Mouse (Mus musculus): ENCODE data around the gene Madcam1. TPM values are rescaled to one million over a fixed set of nuclear protein-coding genes. Genes with fewer than 3 reads are reported as not detected.

The Madcam1 gene
- 0.90 and 1.5 TPM in 2 replicates for polyA plus RNA-seq (2016; fragmentation: Nextera tagmentation; extraction: Ambion mirVana)

DNA sequence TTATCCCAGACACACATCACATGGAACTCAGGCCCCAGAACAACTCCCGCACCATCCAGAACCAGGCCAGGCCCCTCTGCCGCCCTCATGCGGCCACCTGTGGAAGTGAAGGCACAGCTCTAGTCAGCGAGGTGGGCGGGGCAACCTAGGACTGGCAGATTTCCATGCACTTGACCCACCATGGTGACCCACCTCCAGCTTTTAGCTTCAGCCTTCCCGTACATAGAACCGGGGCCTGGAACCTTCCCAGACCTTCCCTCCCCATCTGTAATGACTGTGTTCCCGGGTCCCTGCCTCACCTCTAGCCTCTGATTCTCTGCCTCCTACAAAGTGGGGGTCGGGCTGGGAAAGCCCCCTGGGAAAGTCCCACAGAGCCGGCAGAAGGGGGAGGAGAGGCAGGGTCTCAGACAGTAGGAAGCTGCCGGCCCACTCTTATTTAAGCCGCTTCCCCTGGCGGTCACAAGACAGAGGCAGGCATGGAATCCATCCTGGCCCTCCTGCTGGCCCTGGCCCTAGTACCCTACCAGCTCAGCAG lies at the start of gene Madcam1:
Madcam1 (plus strand) TSS at position 429 of the 535 bp plus-strand sequence.
- 10% methylated on average over 13 of the region's 13 CpGs for WGBS
- DNase-seq (ENCODE audit: extremely low spot score, low spot score): peak; percentile 86
- 0 out of 2 replicates have a peak within 1 kb of the TSS, but pooled peaks have one; percentile 35 for H3K27ac ChIP-seq
- H3K36me3 ChIP-seq (replicated peaks): no peaks in the 10 kb centered on the region
- no peaks in the 10 kb centered on the region for H3K27me3 ChIP-seq (ENCODE audit: poor library complexity, severe bottlenecking)
- no peaks in the 10 kb centered on the region for H3K9me3 ChIP-seq
- peaks cover 24% of the 10 kb centered on the region for H3K4me1 ChIP-seq
- peak within 1 kb of the TSS; percentile 0; the same call in 1 of the 2 replicates for H3K4me3 ChIP-seq

DNA sequence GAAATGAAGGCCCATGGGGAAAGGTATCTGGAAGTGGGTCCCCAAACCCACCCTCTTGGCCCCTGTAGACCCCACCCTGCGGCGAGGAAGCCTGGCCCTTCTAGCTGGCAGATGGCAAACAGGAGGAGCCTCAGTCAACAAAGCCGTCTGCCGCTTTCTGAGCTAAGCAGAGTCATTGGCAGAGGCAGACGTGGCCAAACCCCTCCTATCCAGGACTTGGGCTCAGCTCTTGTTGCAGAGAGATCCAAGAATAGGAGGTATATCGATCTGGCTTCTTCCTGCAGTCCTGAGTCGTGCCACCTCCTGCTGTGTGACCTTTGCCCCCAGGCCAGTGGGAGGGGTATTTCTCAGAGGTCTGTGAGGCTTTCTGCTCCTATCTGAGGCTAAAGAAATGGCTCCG lies 48.5 kb upstream of the Madcam1 start:
- H3K9me3 ChIP-seq: no peaks in the 10 kb centered on the region
- H3K27me3 ChIP-seq (ENCODE audit: poor library complexity, severe bottlenecking): peaks cover 37% of the 10 kb centered on the region
- peaks cover 6% of the 10 kb centered on the region; the same call in 1 of the 2 replicates for H3K36me3 ChIP-seq (replicated peaks)
- H3K4me1 ChIP-seq: peaks cover 40% of the 10 kb centered on the region
- 12% methylated on average over 8 of the region's 8 CpGs for WGBS
- H3K27ac ChIP-seq: no peak overlapping the region
- no peak for DNase-seq (ENCODE audit: extremely low spot score, low spot score)
- no peak overlapping the region for H3K4me3 ChIP-seq

GRCm38 (mm10) chr10:79616376-79616775 lies 48.0 kb upstream of the Madcam1 start:
- Histone ChIP-seq H3K9me3 (no peaks in the 10 kb centered on the region), H3K4me1 (peaks cover 38% of the 10 kb centered on the region), H3K36me3 (replicated peaks) (peaks cover 6% of the 10 kb centered on the region; the same call in 1 of the 2 replicates), H3K27ac (no peak overlapping the region), H3K4me3 (no peak overlapping the region), H3K27me3 (ENCODE audit: poor library complexity, severe bottlenecking) (peaks cover 31% of the 10 kb centered on the region)
- 89% methylated on average over 5 of the region's 5 CpGs for WGBS
- DNase-seq (ENCODE audit: extremely low spot score, low spot score): no peak

DNA sequence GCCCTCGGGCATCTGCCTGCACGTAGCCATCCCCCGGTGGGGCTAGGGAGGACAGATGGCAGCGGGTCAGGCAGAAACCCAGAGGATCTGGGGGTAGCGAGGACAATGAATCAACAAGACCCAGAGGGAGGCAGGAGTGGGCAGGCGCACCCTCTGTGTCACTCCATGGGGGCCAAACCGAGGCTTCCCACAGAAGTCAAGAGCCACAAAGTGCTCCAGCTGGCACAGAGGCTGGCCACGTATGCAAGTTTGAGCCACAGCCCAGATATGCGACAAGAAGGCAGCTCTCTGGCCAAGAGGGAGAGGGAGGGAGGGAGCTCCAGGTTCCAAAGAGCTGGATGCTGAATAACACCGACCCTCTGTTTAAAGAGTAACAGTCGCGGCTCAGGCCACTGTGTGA lies 40.4 kb upstream of the Madcam1 start:
- peaks cover 3% of the 10 kb centered on the region; the same call in 1 of the 2 replicates for H3K4me1 ChIP-seq
- peaks cover 12% of the 10 kb centered on the region for H3K36me3 ChIP-seq (replicated peaks)
- H3K4me3 ChIP-seq: no peak overlapping the region
- no peaks in the 10 kb centered on the region for H3K27me3 ChIP-seq (ENCODE audit: poor library complexity, severe bottlenecking)
- H3K27ac ChIP-seq: no peak overlapping the region
- 73% methylated on average over 12 of the region's 12 CpGs for WGBS
- DNase-seq (ENCODE audit: extremely low spot score, low spot score): no peak
- H3K9me3 ChIP-seq: no peaks in the 10 kb centered on the region

GRCm38 (mm10) chr10:79625398-79625797 lies 39.0 kb upstream of the Madcam1 start:
- Histone ChIP-seq H3K36me3 (replicated peaks) (peaks cover 6% of the 10 kb centered on the region; the same call in 1 of the 2 replicates), H3K27me3 (ENCODE audit: poor library complexity, severe bottlenecking) (no peaks in the 10 kb centered on the region), H3K9me3 (no peaks in the 10 kb centered on the region; the same call in 1 of the 2 replicates), H3K4me3 (no peak overlapping the region), H3K27ac (no peak overlapping the region), H3K4me1 (peaks cover 3% of the 10 kb centered on the region; the same call in 1 of the 2 replicates)
- WGBS: 88% methylated on average over 9 of the region's 9 CpGs
- no peak for DNase-seq (ENCODE audit: extremely low spot score, low spot score)

DNA sequence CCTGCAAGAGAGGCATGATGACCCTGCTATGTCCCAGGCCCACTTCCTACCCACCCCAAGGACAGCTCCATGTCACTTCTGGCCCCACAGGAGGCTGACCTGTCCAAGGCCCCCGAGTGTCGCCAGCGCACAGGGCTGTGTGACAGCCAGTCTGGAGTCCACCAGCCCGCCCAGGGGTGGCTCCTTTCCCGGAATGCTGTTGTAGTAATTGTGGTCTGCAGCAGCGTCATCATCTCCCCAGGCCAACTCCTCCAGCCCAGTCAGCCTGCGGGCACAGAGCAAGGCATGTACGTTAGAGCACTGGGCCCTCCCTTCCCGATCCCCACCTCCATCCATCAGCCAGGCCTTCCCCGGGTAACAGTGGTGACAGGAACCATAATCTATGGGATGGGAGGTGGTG lies 38.2 kb upstream of the Madcam1 start:
- H3K4me1 ChIP-seq: peaks cover 3% of the 10 kb centered on the region; the same call in 1 of the 2 replicates
- no peaks in the 10 kb centered on the region; the same call in 1 of the 2 replicates for H3K9me3 ChIP-seq
- H3K36me3 ChIP-seq (replicated peaks): peaks cover 6% of the 10 kb centered on the region; the same call in 1 of the 2 replicates
- WGBS: 91% methylated on average over 10 of the region's 10 CpGs
- DNase-seq (ENCODE audit: extremely low spot score, low spot score): no peak
- no peaks in the 10 kb centered on the region for H3K27me3 ChIP-seq (ENCODE audit: poor library complexity, severe bottlenecking)
- no peak overlapping the region for H3K4me3 ChIP-seq
- H3K27ac ChIP-seq: no peak overlapping the region

DNA sequence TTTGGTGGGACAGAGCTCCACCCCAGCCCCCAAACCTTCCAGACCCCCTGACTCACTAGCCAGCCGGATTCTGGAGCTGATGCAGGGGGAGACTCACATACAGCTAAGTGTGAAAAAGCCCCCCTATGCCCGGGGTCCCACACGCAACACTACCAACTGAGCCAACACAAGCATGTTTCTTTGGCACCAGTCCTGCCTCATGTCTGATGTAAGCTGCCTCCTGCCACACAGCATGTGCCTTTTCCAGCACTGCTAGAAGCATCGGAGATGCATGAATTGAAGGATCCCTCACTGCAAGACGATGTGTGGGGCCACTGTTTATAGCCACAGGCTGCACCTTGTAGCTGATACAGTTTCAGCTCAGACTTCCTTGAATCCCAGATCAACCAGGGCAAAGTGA lies 36.0 kb upstream of the Madcam1 start:
- Histone ChIP-seq H3K27ac (no peak overlapping the region), H3K36me3 (replicated peaks) (peaks cover 6% of the 10 kb centered on the region; the same call in 1 of the 2 replicates), H3K27me3 (ENCODE audit: poor library complexity, severe bottlenecking) (no peaks in the 10 kb centered on the region), H3K9me3 (no peaks in the 10 kb centered on the region; the same call in 1 of the 2 replicates), H3K4me1 (peaks cover 2% of the 10 kb centered on the region; the same call in 1 of the 2 replicates), H3K4me3 (no peak overlapping the region)
- no peak for DNase-seq (ENCODE audit: extremely low spot score, low spot score)
- WGBS: 90% methylated on average over 5 of the region's 5 CpGs

GRCm38 (mm10) chr10:79631432-79631831 lies 32.9 kb upstream of the Madcam1 start:
- Histone ChIP-seq H3K27me3 (ENCODE audit: poor library complexity, severe bottlenecking) (peaks cover 4% of the 10 kb centered on the region; the same call in 1 of the 2 replicates), H3K36me3 (replicated peaks) (no peaks in the 10 kb centered on the region; the same call in 1 of the 2 replicates), H3K4me3 (no peak overlapping the region), H3K4me1 (peaks cover 8% of the 10 kb centered on the region), H3K9me3 (no peaks in the 10 kb centered on the region; the same call in 1 of the 2 replicates), H3K27ac (no peak overlapping the region)
- no peak for DNase-seq (ENCODE audit: extremely low spot score, low spot score)
- 89% methylated on average over 4 of the region's 4 CpGs for WGBS

- Histone ChIP-seq H3K9me3 (no peaks in the 10 kb centered on the region; the same call in 1 of the 2 replicates), H3K27ac (no peak overlapping the region), H3K27me3 (ENCODE audit: poor library complexity, severe bottlenecking) (peaks cover 21% of the 10 kb centered on the region)
Measured at GRCm38 (mm10) chr10:79633006-79633777, 31.2 kb upstream of the Madcam1 start.

DNA sequence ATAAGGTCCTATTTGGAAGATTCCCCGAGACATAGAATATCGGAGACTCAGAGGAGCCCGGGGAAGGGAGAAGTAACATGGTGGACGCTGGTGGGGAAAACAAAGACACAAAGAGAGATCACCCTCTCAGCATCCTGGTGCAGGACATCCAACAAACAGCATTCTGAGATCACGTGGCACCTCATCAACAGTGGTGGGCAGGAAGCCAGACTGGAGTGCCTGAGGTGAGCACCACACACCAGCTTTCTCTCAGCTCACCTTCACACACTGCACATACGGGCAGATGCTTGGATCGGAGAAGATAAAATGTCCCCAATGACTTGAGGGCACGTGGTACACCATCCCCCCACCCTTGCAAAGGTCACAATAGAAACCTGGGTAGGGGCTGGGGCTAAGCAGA lies 28.1 kb upstream of the Madcam1 start:
- Histone ChIP-seq H3K9me3 (no peaks in the 10 kb centered on the region), H3K4me1 (peaks cover 42% of the 10 kb centered on the region), H3K36me3 (replicated peaks) (no peaks in the 10 kb centered on the region), H3K27me3 (ENCODE audit: poor library complexity, severe bottlenecking) (peaks cover 47% of the 10 kb centered on the region), H3K4me3 (peak overlapping the region; percentile 89), H3K27ac (0 out of 2 replicates have a peak overlapping the region, but pooled peaks have one; percentile 90)
- DNase-seq (ENCODE audit: extremely low spot score, low spot score): no peak
- 86% methylated on average over 8 of the region's 8 CpGs for WGBS

More at GRCm38 (mm10) chr10:79633006-79633777, 31.2 kb upstream of the Madcam1 start:
- Histone ChIP-seq H3K4me3 (no peak overlapping the region), H3K36me3 (replicated peaks) (no peaks in the 10 kb centered on the region; the same call in 1 of the 2 replicates), H3K4me1 (peaks cover 26% of the 10 kb centered on the region)
- WGBS: 86% methylated on average over 17 of the region's 17 CpGs
- DNase-seq (ENCODE audit: extremely low spot score, low spot score): no peak

DNA sequence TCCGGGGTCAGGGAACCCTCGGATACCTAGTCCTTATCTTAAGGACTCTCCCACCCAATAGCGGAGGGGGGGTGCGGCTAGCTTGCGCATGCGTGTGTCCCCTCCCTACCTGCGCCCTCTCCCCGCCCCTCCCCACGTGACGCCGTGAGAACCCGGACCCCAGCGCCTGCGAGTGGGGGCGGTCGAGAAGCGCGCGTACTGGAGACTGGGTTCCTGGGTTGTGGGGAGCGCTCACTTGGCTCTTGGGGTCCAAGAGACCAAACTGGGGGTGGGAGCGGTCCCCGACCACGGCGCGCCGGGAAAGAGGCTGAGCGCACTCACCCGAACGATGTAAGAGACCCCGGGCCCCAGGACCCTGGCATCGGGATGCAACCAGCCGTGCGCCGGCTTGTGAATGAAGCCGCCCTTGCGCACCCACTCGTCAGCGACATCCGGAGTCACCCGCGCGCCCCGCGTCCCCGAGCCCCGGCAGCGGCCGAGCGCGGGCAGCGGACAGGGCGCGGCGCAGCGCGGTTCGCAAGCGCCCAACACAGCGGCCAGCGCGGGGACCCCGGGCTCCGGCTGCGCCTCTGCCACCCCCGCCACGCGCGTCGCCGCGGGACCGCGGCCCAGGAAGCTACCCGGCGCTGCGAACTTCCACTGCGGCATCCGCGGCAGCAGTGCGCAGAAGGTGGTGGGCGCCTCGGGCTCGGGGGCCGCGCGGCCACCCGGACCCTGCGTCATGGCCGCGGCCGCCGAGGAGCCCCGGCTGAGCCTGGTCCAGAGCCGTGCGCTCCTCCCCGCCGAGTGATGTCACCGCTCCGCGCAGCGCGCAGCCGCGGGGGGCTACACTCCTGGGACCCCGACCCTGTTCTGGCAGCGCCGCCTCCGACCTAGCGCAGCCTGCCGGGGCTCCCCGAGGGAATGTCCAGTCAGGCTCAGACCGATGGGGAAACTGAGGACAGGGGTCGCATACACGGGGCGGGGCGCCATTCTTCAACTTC lies 26.9 kb upstream of the Madcam1 start, which contains the start of gene Shc2:
Shc2 (minus strand) TSS at position 791 of the 983 bp plus-strand sequence.
- Histone ChIP-seq H3K27ac (peak within 1 kb of the TSS; percentile 90), H3K4me1 (peaks cover 42% of the 10 kb centered on the region), H3K9me3 (no peaks in the 10 kb centered on the region), H3K4me3 (peak within 1 kb of the TSS; percentile 89), H3K36me3 (replicated peaks) (no peaks in the 10 kb centered on the region), H3K27me3 (ENCODE audit: poor library complexity, severe bottlenecking) (peaks cover 47% of the 10 kb centered on the region)
- DNase-seq (ENCODE audit: extremely low spot score, low spot score): peak; percentile 70
- under 1% methylated on average over 116 of the region's 116 CpGs for WGBS
